Mouse (Mus musculus): ENCODE results near the gene Svopl.

- TF ChIP-seq POLR2A (IDR thresholded peaks at IDR 0.05; ENCODE audit: control insufficient read depth in 1 of 2, insufficient read depth in 1 of 2, low read depth in 1 of 2, low read length in 2 of 2, poor library complexity in 1 of 2) (no peak), MAZ (IDR thresholded peaks at IDR 0.05; ENCODE audit: low read depth, low read length) (no peak), CTCF (IDR thresholded peaks at IDR 0.05 in 2 of 3, conservative IDR thresholded peaks at IDR 0.05 in 1 of 3; ENCODE audit: control insufficient read depth in 1 of 3, insufficient read depth in 1 of 3, low read depth in 2 of 3, low read length in 3 of 3, poor library complexity in 1 of 3, severe bottlenecking in 1 of 3) (no peak), ZMIZ1 (IDR thresholded peaks at IDR 0.05; ENCODE audit: low read depth, low read length) (no peak), CHD2 (IDR thresholded peaks at IDR 0.05; ENCODE audit: low read length) (no peak), KAT2A (conservative IDR thresholded peaks at IDR 0.05; ENCODE audit: low read depth, low read length) (no peak), POLR2AphosphoS2 (IDR thresholded peaks at IDR 0.05; ENCODE audit: low read length) (no peak)
These were observed 36.4 kb upstream of the Svopl start for GRCm38 (mm10) chr6:38083204-38083603.
